Mouse (Mus musculus): ENCODE data around the gene Coq2. TPM values are rescaled to one million over a fixed set of nuclear protein-coding genes. Genes with fewer than 3 reads are reported as not detected.

The Coq2 gene
- polyA plus RNA-seq, 1 experiment from 2014 or later = 58.7 TPM

Other genes with a start within 250 kb of the Coq2 start
- gene Lin54, start 174.5 kb downstream of the Coq2 start, polyA plus RNA-seq (2014; fragmentation: Nextera tagmentation; extraction: Ambion mirVana) = 16.2 and 17.3 TPM in 2 replicates
- 166 and 176 TPM in 2 replicates for gene Cops4, start 156.8 kb downstream of the Coq2 start, polyA plus RNA-seq (2014; fragmentation: Nextera tagmentation; extraction: Ambion mirVana)
- gene Plac8, start 102.9 kb downstream of the Coq2 start, polyA plus RNA-seq (2014; fragmentation: Nextera tagmentation; extraction: Ambion mirVana) = 34.0 and 34.3 TPM in 2 replicates
- 2.0 and 3.0 TPM in 2 replicates for gene Hpse, start 44.6 kb upstream of the Coq2 start, polyA plus RNA-seq (2014; fragmentation: Nextera tagmentation; extraction: Ambion mirVana)
- 28.2 and 29.4 TPM in 2 replicates for gene Helq, start 123.5 kb upstream of the Coq2 start, polyA plus RNA-seq (2014; fragmentation: Nextera tagmentation; extraction: Ambion mirVana)
- gene Mrps18c, start 123.5 kb upstream of the Coq2 start, polyA plus RNA-seq (2014; fragmentation: Nextera tagmentation; extraction: Ambion mirVana) = 210 and 211 TPM in 2 replicates
- gene Abraxas1, start 145.8 kb upstream of the Coq2 start, polyA plus RNA-seq (2014; fragmentation: Nextera tagmentation; extraction: Ambion mirVana) = 36.8 and 37.4 TPM in 2 replicates
- gene Gpat3, start 170.6 kb upstream of the Coq2 start, polyA plus RNA-seq (2014; fragmentation: Nextera tagmentation; extraction: Ambion mirVana) = 0.60 and 1.2 TPM in 2 replicates